Mouse (Mus musculus) heart, embryonic 10.5 days (tissue): ENCODE measurements around the gene Disc1. TPM values are rescaled to one million over a fixed set of nuclear protein-coding genes. Genes with fewer than 3 reads are reported as not detected.
A peak's percentile ranks its signal among the peaks of the same experiment; 100 is the strongest.

ENCODE experiments used
- DNase-seq: peaks from one replicate; pipeline ENCODE4 v3.0.0-alpha.2; 2017; ENCODE audit warnings: low spot score
- H3K27ac ChIP-seq: fragments of 300-500 bp; sonication (generic); 2 replicates; pipeline ENCODE4 v1.5.1; 2016; ENCODE audit warnings: mild to moderate bottlenecking
- H3K27me3 ChIP-seq: fragments of 300-500 bp; sonication (generic); 2 replicates; pipeline ENCODE4 v1.6.1; 2016; ENCODE audit warnings: mild to moderate bottlenecking; ENCODE audit not compliant: poor library complexity, insufficient read depth, severe bottlenecking
- H3K36me3 ChIP-seq: fragments of 300-500 bp; sonication (generic); 2 replicates; pipeline ENCODE4 v1.6.1; 2016; ENCODE audit warnings: mild to moderate bottlenecking, moderate library complexity
- H3K4me1 ChIP-seq: fragments of 300-500 bp; sonication (generic); 2 replicates; pipeline ENCODE4 v1.6.1; 2016; ENCODE audit warnings: mild to moderate bottlenecking
- H3K4me3 ChIP-seq: fragments of 300-500 bp; sonication (generic); 2 replicates; pipeline ENCODE4 v1.5.1; 2016; ENCODE audit warnings: mild to moderate bottlenecking, moderate library complexity
- H3K9me3 ChIP-seq: fragments of 300-500 bp; sonication (generic); 2 replicates; pipeline ENCODE4 v1.6.1; 2016; ENCODE audit warnings: mild to moderate bottlenecking, moderate library complexity
- WGBS: fragments of 180-500 bp; shearing (Covaris S2); methylation state at CpG from one replicate; pipeline ENCODE4 v1.1.7; 2016; 5-methylcytosine and 5-hydroxymethylcytosine counted together
- polyA plus RNA-seq: library from polyadenylated mRNA; unstranded; fragments of >200 nt; fragmentation: Nextera tagmentation; extraction: Ambion mirVana; gene quantifications from 2 replicates; pipeline ENCODE4 v1.2.1, GENCODE M21; 2016

Disc1 gene
- polyA plus RNA-seq, 1 experiment from 2014 or later = 2.8 TPM

DNA sequence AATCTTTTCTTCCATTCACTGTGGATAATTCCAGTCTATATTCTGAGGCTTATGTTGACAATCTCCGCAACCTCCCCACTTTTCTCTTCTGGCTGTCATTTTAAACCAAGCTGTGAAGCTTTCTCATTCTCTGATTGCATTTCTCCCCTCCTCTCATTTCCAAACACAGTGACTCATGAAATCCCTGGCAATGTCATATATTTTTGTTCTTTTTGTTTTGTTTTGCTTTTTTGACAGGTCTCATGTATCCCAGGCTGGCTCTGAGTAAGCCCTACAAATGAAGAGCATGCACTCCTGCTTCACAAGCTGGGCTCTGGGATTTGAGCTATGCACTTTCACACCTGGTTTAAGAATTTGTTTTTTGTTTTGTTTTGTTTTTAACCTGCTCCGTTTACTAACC lies 225.2 kb downstream of the Disc1 start:
- Histone ChIP-seq H3K9me3 (no peaks in the 10 kb centered on the region), H3K27me3 (0 out of 2 replicates have a peak, but pooled peaks cover 6% of the 10 kb centered on the region), H3K27ac (no peak overlapping the region), H3K36me3 (no peaks in the 10 kb centered on the region), H3K4me3 (no peak overlapping the region), H3K4me1 (peaks cover 35% of the 10 kb centered on the region)
- DNase-seq = no peak
- 78% methylated on average over 2 of the region's 2 CpGs for WGBS

DNA sequence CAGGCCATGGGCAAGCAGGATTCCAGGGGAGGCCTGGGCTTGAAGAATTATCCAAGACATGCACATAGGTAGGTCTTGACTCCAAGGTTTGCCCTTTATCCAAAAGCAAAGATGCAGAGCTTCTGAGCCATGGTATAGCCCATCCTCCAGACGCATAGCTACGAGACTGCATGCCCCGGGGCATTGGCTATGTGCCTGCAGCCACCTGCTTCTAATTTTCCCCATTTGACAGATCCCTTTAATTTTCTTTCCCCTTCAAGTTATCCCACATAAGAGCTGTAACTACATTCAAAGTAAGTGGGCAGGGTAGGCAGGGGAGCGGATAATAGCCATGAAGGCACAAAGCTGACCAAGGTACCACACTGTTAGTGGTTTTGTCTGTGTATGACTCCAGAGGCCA lies 225.9 kb downstream of the Disc1 start:
- 84% methylated on average over 4 of the region's 4 CpGs for WGBS
- H3K36me3 ChIP-seq = no peaks in the 10 kb centered on the region
- H3K27me3 ChIP-seq = 0 out of 2 replicates have a peak, but pooled peaks cover 6% of the 10 kb centered on the region
- H3K4me1 ChIP-seq = peaks cover 38% of the 10 kb centered on the region
- DNase-seq = no peak
- H3K4me3 ChIP-seq = no peak overlapping the region
- no peaks in the 10 kb centered on the region for H3K9me3 ChIP-seq
- H3K27ac ChIP-seq = no peak overlapping the region

DNA sequence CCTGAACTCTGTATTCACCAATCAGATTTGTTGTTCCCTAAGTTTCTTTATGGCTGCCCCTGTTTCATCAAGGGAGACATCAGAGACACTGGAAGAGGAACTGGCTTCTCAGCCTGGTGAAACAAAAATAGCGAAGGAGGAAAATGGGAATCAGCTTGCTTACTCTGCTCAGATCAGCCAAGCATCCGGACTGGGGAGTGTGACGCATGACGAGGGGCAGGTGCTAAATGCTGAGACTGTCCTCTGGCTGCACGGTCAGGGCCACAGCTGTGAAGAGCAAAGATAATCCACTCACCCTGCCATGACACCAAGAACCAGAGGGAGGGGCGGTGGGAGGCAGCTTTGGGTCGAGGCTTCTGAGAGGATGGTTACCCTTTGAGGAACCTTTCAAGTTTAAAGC lies 228.5 kb downstream of the Disc1 start:
- H3K27me3 ChIP-seq = 0 out of 2 replicates have a peak, but pooled peaks cover 6% of the 10 kb centered on the region
- DNase-seq = no peak
- H3K9me3 ChIP-seq = no peaks in the 10 kb centered on the region
- H3K36me3 ChIP-seq = no peaks in the 10 kb centered on the region
- no peak overlapping the region for H3K4me3 ChIP-seq
- 19% methylated on average over 7 of the region's 7 CpGs for WGBS
- H3K4me1 ChIP-seq = peaks cover 55% of the 10 kb centered on the region
- peak overlapping the region; percentile 73 for H3K27ac ChIP-seq

DNA sequence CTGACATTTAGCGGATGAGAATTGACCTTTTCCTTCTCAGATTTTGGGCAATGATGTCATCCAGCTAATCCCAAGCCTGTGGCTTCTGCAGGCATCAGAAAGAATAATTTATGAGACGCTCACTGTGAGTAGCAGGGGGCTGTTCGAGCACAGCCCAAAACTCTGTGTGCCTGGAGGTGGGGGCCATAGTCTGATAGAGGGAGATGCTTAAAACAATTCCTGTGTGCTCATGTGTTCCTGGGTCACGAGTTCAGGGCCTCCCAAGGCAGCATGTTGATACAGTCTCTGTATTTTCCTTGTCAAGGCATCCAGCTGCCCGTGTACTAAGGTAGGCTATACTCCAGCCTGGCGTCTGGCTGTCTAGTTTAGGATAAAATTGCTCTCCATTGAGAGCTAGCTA lies 229.5 kb downstream of the Disc1 start:
- Histone ChIP-seq H3K27ac (peak overlapping the region; percentile 73; the same call in 1 of the 2 replicates), H3K27me3 (0 out of 2 replicates have a peak, but pooled peaks cover 3% of the 10 kb centered on the region), H3K4me1 (peaks cover 55% of the 10 kb centered on the region), H3K36me3 (no peaks in the 10 kb centered on the region), H3K4me3 (no peak overlapping the region), H3K9me3 (no peaks in the 10 kb centered on the region)
- no peak for DNase-seq
- 77% methylated on average over 6 of the region's 6 CpGs for WGBS

DNA sequence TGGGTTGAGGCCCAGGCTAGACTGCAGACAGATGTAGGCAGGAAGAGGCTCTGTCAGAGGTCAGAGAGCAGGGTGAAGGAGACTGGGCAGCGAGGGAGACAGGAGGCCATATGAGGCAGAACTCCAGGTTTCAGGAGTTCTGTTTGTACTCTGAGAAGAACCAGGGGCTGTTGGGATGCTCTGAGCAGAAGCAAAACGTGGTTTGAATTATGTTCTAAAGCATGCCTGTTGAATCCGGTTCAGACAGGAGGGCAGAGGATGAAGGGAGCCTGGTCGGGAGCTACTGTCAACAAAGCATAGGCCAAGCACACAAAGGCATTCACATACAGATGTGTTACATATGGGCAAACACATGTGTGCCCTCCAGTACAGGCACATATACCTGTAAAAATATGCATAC lies 230.9 kb downstream of the Disc1 start:
- no peaks in the 10 kb centered on the region for H3K27me3 ChIP-seq
- H3K36me3 ChIP-seq = no peaks in the 10 kb centered on the region
- DNase-seq = no peak
- H3K27ac ChIP-seq = peak overlapping the region; percentile 86; the same call in 1 of the 2 replicates
- H3K4me1 ChIP-seq = peaks cover 61% of the 10 kb centered on the region
- WGBS = 76% methylated on average over 4 of the region's 4 CpGs
- H3K9me3 ChIP-seq = no peaks in the 10 kb centered on the region
- no peak overlapping the region for H3K4me3 ChIP-seq

DNA sequence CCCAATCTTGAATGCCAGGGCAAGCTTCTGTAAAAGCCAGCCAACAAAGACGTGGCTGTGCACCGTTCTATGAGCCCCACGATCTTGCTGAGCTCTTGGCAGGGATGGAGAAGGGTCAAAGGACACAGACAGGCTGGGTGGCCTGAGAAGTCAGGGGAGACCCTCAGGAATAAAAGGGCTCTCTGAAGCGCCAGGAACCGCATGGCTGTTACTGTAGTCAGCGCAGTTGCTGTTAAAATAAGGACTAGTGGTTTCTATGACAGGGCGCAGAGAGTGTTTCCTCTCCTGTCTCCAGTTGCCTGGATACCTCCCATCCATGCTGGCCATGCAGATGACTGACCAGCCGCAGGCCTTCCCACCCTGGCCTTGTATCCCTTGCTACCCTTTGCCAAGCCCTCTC lies 231.4 kb downstream of the Disc1 start:
- 84% methylated on average over 8 of the region's 8 CpGs for WGBS
- H3K27me3 ChIP-seq = no peaks in the 10 kb centered on the region
- peak overlapping the region; percentile 86 for H3K27ac ChIP-seq
- peaks cover 61% of the 10 kb centered on the region for H3K4me1 ChIP-seq
- H3K36me3 ChIP-seq = no peaks in the 10 kb centered on the region
- DNase-seq = no peak
- H3K4me3 ChIP-seq = no peak overlapping the region
- no peaks in the 10 kb centered on the region for H3K9me3 ChIP-seq

DNA sequence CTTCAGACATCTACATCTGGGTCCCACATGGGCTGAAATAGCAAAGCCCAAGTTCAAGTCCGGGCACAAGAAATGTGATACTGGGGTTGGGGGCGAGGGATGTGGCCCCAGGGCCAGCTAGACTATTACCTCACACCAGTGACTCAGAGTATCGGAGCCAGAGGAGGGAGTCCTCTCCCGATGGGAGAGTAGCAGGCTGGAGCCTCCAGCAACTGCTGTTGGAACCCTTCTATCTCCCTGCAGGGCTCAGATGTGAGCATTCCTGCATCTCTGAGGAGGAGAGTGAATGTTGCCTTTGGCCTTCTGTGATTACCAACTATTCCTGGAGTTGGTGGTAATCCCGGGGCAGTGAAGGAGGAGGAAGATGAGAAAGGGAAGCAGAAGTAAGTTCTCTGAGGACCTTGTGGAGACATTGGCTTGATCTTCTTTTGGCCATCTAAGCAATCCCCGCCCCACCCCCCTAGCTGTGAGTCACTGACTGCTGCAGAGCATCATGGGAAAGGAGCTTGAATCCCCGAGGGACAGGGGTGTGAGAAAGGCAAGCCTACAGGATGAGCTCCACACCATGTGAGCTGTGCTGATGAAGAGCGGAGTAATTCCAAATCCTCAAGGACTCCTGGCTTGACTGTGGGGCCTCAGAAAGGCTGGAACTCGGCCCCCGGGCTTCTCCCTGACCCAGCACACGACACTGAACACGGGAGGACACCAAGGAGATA lies 232.1 kb downstream of the Disc1 start:
- Histone ChIP-seq H3K27me3 (no peaks in the 10 kb centered on the region), H3K36me3 (no peaks in the 10 kb centered on the region), H3K27ac (peak overlapping the region; percentile 86), H3K4me1 (peaks cover 67% of the 10 kb centered on the region), H3K4me3 (no peak overlapping the region), H3K9me3 (no peaks in the 10 kb centered on the region)
- WGBS = 35% methylated on average over 12 of the region's 12 CpGs
- DNase-seq = peak; percentile 78

DNA sequence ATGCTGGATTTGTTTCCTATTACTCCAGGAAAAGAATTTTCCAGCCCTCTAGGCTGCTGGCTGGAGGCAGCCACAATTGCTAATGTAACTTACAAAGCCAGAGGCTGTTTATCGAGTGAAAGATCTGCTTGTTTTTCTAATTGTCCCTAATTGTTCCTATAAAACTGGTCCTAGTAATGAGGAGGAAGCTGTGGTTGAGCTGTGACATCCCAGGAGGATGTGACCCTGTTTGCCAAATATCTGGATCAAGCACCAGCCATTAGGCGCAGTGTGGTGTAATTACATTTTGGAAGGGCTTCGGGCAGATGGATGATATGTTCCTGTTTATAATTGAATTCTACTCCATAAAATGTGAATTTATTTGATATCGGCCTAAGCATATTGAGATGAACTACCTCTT lies 233.3 kb downstream of the Disc1 start:
- Histone ChIP-seq H3K4me1 (peaks cover 76% of the 10 kb centered on the region), H3K4me3 (no peak overlapping the region), H3K9me3 (no peaks in the 10 kb centered on the region), H3K36me3 (no peaks in the 10 kb centered on the region), H3K27ac (peak overlapping the region; percentile 86), H3K27me3 (no peaks in the 10 kb centered on the region)
- no peak for DNase-seq
- 80% methylated on average over 4 of the region's 4 CpGs for WGBS

DNA sequence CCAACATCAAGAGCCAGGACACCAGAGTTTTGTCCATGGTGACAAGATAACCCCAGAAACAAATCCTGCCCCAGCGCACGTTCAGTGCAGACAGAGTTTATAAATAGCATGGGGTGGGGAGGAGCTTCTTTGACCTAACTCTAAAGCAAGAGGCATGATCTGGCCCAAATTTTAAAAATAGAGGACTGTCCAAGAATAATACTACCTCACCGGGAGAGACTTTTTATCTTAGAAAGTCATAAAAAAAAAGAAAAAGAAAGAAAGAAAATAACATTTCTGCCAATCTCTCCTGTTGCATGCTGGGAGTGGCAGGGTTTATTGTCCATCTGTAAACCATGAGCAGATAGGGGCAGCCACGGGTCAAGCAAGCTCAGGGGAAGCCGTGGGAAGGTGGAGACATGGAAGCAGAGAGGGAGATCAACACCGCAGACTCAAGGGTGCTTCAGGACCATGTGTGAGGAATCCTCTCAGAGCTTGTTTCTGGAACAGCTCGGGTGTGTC lies 233.9 kb downstream of the Disc1 start:
- peaks cover 76% of the 10 kb centered on the region for H3K4me1 ChIP-seq
- peak overlapping the region; percentile 86 for H3K27ac ChIP-seq
- 35% methylated on average over 7 of the region's 7 CpGs for WGBS
- H3K27me3 ChIP-seq = no peaks in the 10 kb centered on the region
- H3K9me3 ChIP-seq = no peaks in the 10 kb centered on the region
- no peak for DNase-seq
- H3K4me3 ChIP-seq = no peak overlapping the region
- H3K36me3 ChIP-seq = no peaks in the 10 kb centered on the region

DNA sequence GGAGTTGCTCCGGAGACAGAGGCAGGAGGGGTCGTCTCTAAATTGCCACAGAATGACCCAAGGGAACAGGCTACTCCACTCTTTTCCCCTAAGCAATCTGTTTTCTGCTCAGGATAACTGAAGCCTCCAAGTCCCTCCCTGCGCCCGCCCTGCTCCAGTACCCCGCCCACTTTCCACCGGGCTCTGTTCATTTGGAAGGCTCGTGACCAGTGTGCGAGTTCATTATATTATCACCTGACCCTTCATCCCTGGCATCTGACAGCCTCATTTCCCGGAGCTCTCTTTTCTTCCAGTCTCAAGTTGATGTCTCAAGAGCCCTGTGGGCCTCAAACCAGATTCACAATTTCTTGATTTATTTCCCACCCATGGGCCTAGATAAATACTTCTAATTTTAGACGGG lies 237.5 kb downstream of the Disc1 start:
- H3K27me3 ChIP-seq = 0 out of 2 replicates have a peak, but pooled peaks cover 6% of the 10 kb centered on the region
- no peaks in the 10 kb centered on the region for H3K9me3 ChIP-seq
- H3K36me3 ChIP-seq = no peaks in the 10 kb centered on the region
- 52% methylated on average over 10 of the region's 10 CpGs for WGBS
- H3K4me1 ChIP-seq = peaks cover 69% of the 10 kb centered on the region
- no peak overlapping the region for H3K4me3 ChIP-seq
- H3K27ac ChIP-seq = peak overlapping the region; percentile 88
- no peak for DNase-seq

DNA sequence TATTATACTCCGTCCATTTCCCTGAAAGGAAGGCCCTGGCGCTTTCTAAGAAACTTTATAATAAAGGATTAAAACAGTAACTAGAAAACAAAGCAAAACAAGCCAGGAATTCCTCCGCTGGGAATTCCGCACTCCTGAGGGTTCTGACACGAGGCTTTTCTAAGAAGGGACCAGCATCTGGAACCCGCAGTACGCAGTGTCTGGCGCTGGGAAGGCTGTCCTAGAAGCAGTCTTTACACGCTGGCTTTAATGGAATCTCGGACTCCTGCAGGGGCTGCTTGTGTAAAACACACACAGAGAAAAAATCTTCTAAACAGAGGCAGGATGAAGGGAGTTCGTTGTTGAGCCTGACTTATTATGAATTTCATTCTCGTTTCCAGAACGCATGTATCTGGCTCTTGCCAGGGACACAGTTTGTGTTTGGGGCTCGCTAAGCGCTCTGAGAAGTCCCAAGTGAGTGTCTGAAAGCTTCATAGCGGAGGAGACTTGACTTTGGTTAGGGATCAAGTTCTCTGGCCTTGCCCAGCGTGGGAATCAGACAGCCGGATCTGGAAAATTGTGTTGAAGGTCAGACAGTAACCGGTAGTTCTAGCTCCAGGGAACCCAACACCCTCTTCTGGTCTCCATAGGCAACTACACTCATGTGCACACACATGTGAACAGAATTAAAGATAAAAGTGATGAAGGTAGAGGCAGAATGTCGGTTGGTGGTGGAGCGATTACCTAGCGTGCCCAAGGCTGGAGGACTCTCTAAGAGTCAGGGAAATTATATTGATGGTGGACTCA lies 238.1 kb downstream of the Disc1 start:
- peaks cover 62% of the 10 kb centered on the region for H3K4me1 ChIP-seq
- no peak overlapping the region for H3K4me3 ChIP-seq
- 86% methylated on average over 22 of the region's 22 CpGs for WGBS
- peak overlapping the region; percentile 88 for H3K27ac ChIP-seq
- DNase-seq = no peak
- 0 out of 2 replicates have a peak, but pooled peaks cover 6% of the 10 kb centered on the region for H3K27me3 ChIP-seq
- H3K36me3 ChIP-seq = no peaks in the 10 kb centered on the region
- no peaks in the 10 kb centered on the region for H3K9me3 ChIP-seq

DNA sequence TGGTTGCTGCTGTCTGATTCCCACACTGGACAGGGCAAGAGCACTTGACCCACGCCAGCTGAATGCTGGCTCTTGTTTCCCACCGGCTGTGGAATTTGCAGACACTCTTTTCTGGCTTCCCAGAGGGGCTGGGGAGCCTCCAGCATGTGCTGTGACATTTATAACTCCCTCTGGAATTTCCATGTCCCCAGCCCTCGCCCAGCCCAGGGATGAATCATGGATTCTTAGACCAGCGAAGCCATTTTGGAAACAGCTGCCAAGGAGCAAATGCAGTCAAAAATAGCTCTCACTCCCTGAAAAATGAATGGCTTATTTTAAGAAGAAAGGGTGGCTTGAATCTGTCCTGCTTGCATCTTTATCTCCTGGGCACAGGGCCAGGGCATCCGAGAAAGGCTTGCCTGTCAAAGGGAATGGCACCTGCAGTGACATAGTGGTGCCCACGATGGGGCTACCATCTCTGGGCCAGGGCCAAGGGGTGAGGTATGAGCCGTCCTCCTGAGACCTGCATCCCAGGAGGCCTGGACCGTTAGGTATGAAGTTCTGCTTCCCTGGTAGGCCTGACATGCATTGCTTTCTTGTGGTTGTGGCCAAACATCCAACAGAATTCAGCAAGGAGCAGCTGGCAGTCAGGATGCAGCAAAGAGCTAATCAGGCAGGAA lies 239.1 kb downstream of the Disc1 start:
- H3K27ac ChIP-seq = peak overlapping the region; percentile 88
- H3K4me3 ChIP-seq = no peak overlapping the region
- 0 out of 2 replicates have a peak, but pooled peaks cover 6% of the 10 kb centered on the region for H3K27me3 ChIP-seq
- no peaks in the 10 kb centered on the region for H3K36me3 ChIP-seq
- peak; percentile 79 for DNase-seq
- H3K4me1 ChIP-seq = peaks cover 57% of the 10 kb centered on the region
- WGBS = 47% methylated on average over 8 of the region's 8 CpGs
- H3K9me3 ChIP-seq = no peaks in the 10 kb centered on the region
